Mouse (Mus musculus): ENCODE data around the gene Ralbp1. TPM values are rescaled to one million over a fixed set of nuclear protein-coding genes. Genes with fewer than 3 reads are reported as not detected.

The Ralbp1 gene
- polyA plus RNA-seq, 1 experiment from 2014 or later = 29.5 TPM

DNA sequence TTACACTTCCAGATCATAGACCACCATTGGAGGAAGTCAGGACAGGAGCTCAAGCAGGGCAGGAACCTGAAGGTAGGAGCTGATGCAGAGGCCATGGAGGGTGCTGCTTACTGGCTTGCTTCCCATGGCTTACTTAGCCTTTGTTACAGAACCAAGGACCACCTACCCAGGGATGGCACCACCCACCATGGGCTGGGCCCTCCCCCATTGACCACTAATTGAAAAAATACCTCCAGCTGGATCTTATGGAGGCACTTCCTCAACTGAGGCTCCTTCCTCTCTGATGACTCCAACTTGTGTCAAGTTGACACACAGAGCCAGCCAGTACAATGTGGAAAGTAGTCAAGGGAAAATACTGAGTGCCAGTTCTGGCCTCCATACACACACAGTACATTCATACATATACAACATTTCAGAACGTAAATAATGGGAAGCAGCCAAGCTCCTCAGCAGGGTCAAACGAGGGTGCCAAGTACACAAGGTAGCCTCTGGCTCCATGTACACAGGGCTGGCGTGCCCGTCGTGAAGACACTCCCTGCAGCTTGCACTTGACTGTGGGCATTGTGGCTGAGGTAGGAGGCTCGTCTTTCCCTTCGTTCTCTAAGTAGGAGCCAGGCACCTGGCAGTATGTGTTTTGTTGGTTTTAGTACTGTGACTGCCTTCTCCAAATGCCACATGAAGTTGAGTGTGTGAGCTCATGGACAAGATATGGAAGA, 45.9 kb downstream of the Ralbp1 start:
- Histone ChIP-seq H3K27me3 (ENCODE audit: insufficient read depth, low read length) (no peaks in the 10 kb centered on the region), H3K9me3 (ENCODE audit: low read length) (no peaks in the 10 kb centered on the region), H3K9ac (replicated peaks) (no peak overlapping the region), H3K4me2 (ENCODE audit: low read depth, low read length) (no peak overlapping the region), H3K4me1 (ENCODE audit: insufficient read depth) (no peaks in the 10 kb centered on the region), H3K4me3 (ENCODE audit: low read depth, low read length) (no peak overlapping the region), H3K27ac (ENCODE audit: low read depth) (no peak overlapping the region), H3K36me3 (replicated peaks; ENCODE audit: insufficient read depth, low read length) (peaks cover 70% of the 10 kb centered on the region)
- DNase-seq (no peak), ATAC-seq (no peak)
- WGBS (ENCODE audit: insufficient replicate concordance) = 76% methylated on average over 7 of the region's 7 CpGs
- no peak for TF ChIP-seq EP300 (IDR thresholded peaks at IDR 0.05; ENCODE audit: low read depth)
- no peak for TF ChIP-seq CTCF (IDR thresholded peaks at IDR 0.05; ENCODE audit: low read depth)

DNA sequence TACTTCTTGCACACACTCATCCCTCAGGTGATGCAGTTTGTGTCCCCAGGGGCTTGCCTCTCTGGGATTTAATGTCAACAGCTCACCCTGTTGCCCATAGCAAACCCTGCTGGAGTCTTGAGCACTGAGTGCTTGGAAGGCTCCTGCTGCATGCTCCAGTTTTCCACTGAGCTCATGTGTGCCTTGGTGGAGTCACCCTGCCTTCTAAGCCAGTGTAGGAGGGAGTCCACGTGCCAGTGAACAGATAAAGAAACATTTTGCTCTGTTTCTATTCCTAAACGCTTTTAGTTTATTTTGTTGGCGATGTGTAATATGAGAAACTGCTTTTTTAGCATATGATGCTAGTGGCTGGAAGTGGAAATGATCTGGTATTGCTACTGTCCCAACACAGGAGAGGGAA, 48.9 kb downstream of the Ralbp1 start:
- 83% methylated on average over 3 of the region's 3 CpGs for WGBS (ENCODE audit: insufficient replicate concordance)
- H3K9ac ChIP-seq (replicated peaks) = no peak overlapping the region
- H3K4me2 ChIP-seq (ENCODE audit: low read depth, low read length) = no peak overlapping the region
- no peak for TF ChIP-seq CTCF (IDR thresholded peaks at IDR 0.05; ENCODE audit: low read depth)
- TF ChIP-seq EP300 (IDR thresholded peaks at IDR 0.05; ENCODE audit: low read depth) = no peak
- H3K27me3 ChIP-seq (ENCODE audit: insufficient read depth, low read length) = no peaks in the 10 kb centered on the region
- ATAC-seq = no peak
- no peak overlapping the region for H3K27ac ChIP-seq (ENCODE audit: low read depth)
- no peaks in the 10 kb centered on the region for H3K4me1 ChIP-seq (ENCODE audit: insufficient read depth)
- no peak for DNase-seq
- H3K9me3 ChIP-seq (ENCODE audit: low read length) = no peaks in the 10 kb centered on the region
- H3K36me3 ChIP-seq (replicated peaks; ENCODE audit: insufficient read depth, low read length) = peaks cover 75% of the 10 kb centered on the region
- no peak overlapping the region for H3K4me3 ChIP-seq (ENCODE audit: low read depth, low read length)

DNA sequence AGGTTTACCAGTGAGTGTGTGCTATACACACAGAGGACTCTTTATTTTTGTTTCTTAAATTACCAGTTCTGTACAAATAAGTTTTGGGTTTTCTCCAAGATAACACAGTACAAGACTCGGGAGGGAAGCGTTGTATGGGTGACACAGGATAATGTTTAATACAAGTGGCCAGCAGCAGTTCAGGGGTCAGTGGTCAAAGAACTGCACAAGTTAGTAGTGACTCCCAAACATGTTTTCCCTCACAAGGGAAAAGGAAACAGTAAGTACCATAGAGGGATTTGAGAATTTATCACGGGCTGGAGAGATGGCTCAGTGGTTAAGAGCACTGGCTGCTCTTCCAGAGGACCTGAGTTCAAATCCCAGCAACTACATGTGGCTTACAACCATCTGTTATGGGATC, 51.7 kb downstream of the Ralbp1 start:
- WGBS (ENCODE audit: insufficient replicate concordance) = 80% methylated on average over 3 of the region's 3 CpGs

DNA sequence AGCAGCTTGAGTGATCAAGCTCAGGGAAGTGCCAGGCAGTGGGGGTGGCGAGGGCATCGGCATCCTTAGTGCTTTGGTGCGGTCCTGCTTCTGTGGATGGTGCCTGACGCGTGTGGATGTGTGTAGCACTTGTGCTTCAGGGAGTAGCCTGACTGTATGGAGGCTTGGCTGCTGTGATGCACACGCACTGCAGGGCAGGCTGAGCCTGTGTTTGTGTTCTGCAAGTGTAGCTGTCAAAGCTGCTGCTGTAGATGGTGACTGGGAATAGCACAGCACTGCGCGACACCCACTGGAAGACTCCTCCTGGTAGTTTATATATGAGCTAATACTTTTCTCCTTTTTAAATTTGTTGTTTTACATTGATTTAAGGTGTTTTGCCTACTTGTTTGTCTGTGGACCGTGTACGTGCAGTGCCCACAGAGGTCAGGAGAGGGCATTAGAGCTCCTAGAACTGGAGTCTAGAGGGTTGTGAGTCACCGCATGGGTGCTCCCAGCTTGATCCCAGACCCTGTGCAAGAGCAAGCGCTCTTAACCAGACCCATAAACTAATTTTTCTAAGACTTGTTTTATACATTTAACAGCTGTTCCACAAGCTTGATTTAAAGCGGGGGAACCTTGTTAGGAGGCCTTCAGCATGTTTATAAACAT, 55.3 kb downstream of the Ralbp1 start:
- H3K9me3 ChIP-seq (ENCODE audit: low read length) = no peaks in the 10 kb centered on the region
- no peak for ATAC-seq

More for the DNA sequence above, 51.7 kb downstream of the Ralbp1 start:
- no peak overlapping the region for H3K4me2 ChIP-seq (ENCODE audit: low read depth, low read length)
- DNase-seq (no peak), ATAC-seq (no peak)
- no peaks in the 10 kb centered on the region for H3K4me1 ChIP-seq (ENCODE audit: insufficient read depth)
- no peak overlapping the region for H3K27ac ChIP-seq (ENCODE audit: low read depth)
- peaks cover 78% of the 10 kb centered on the region for H3K36me3 ChIP-seq (replicated peaks; ENCODE audit: insufficient read depth, low read length)
- no peaks in the 10 kb centered on the region for H3K27me3 ChIP-seq (ENCODE audit: insufficient read depth, low read length)
- H3K9me3 ChIP-seq (ENCODE audit: low read length) = no peaks in the 10 kb centered on the region
- TF ChIP-seq CTCF (IDR thresholded peaks at IDR 0.05; ENCODE audit: low read depth) = no peak
- no peak for TF ChIP-seq EP300 (IDR thresholded peaks at IDR 0.05; ENCODE audit: low read depth)
- no peak overlapping the region for H3K4me3 ChIP-seq (ENCODE audit: low read depth, low read length)
- H3K9ac ChIP-seq (replicated peaks) = no peak overlapping the region

DNA sequence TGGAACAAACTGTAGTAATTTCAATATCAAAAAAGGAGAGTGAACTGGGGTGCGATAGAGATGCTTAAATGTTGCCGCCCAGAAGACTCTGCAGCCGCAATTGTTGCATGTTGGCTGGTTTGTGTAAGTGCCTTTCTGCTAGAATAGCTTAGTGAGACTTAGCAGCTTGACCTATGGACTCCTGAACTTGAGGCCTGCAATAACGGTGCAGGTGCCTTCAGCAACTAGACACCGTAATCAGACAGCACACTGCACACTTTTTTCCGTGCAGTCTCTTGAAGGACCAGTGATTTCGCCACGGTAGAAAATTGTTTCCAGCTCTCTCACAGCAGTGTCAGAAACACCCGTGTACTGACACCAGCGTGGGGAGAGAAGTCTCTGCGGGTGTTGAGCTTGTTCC, 56.6 kb downstream of the Ralbp1 start:
- no peak overlapping the region for H3K27ac ChIP-seq (ENCODE audit: low read depth)
- peaks cover 75% of the 10 kb centered on the region for H3K36me3 ChIP-seq (replicated peaks; ENCODE audit: insufficient read depth, low read length)
- TF ChIP-seq EP300 (IDR thresholded peaks at IDR 0.05; ENCODE audit: low read depth) = no peak
- no peak for TF ChIP-seq CTCF (IDR thresholded peaks at IDR 0.05; ENCODE audit: low read depth)
- no peak overlapping the region for H3K9ac ChIP-seq (replicated peaks)
- WGBS (ENCODE audit: insufficient replicate concordance) = 81% methylated on average over 11 of the region's 11 CpGs
- ATAC-seq (no peak), DNase-seq (no peak)
- no peaks in the 10 kb centered on the region for H3K4me1 ChIP-seq (ENCODE audit: insufficient read depth)
- no peak overlapping the region for H3K4me2 ChIP-seq (ENCODE audit: low read depth, low read length)
- H3K9me3 ChIP-seq (ENCODE audit: low read length) = no peaks in the 10 kb centered on the region
- H3K27me3 ChIP-seq (ENCODE audit: insufficient read depth, low read length) = no peaks in the 10 kb centered on the region
- H3K4me3 ChIP-seq (ENCODE audit: low read depth, low read length) = no peak overlapping the region

More for the DNA sequence above, 55.3 kb downstream of the Ralbp1 start:
- H3K27ac ChIP-seq (ENCODE audit: low read depth) = no peak overlapping the region
- TF ChIP-seq CTCF (IDR thresholded peaks at IDR 0.05; ENCODE audit: low read depth) (peak; percentile 28; the same call in 1 of the 2 replicates), EP300 (IDR thresholded peaks at IDR 0.05; ENCODE audit: low read depth) (no peak)
- no peak overlapping the region for H3K9ac ChIP-seq (replicated peaks)
- H3K36me3 ChIP-seq (replicated peaks; ENCODE audit: insufficient read depth, low read length) = peaks cover 70% of the 10 kb centered on the region
- H3K4me1 ChIP-seq (ENCODE audit: insufficient read depth) = no peaks in the 10 kb centered on the region
- no peak overlapping the region for H3K4me3 ChIP-seq (ENCODE audit: low read depth, low read length)
- DNase-seq = no peak
- H3K4me2 ChIP-seq (ENCODE audit: low read depth, low read length) = no peak overlapping the region
- H3K27me3 ChIP-seq (ENCODE audit: insufficient read depth, low read length) = no peaks in the 10 kb centered on the region
- 91% methylated on average over 13 of the region's 13 CpGs for WGBS (ENCODE audit: insufficient replicate concordance)

DNA sequence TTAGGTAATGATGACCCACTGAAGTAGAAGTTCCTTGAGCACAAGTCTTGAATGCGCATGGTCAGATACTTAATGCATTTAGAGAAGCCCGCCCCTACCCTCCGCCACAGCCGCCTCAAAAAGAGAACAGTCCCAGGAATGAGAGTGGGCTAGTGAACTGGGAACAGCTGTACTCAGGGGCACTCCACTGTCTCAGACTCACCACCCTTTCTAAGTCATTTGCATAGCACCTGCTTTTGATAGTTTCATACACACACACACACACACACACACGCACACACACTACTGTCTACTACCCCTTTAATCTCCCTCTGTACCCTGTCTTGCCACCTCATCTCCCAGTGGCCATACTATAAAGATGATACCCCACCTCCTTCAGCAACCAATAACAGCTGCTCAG, 57.7 kb downstream of the Ralbp1 start:
- H3K27ac ChIP-seq (ENCODE audit: low read depth) = no peak overlapping the region
- no peaks in the 10 kb centered on the region for H3K9me3 ChIP-seq (ENCODE audit: low read length)
- ATAC-seq (no peak), DNase-seq (no peak)
- H3K4me2 ChIP-seq (ENCODE audit: low read depth, low read length) = no peak overlapping the region
- H3K9ac ChIP-seq (replicated peaks) = no peak overlapping the region
- 89% methylated on average over 5 of the region's 5 CpGs for WGBS (ENCODE audit: insufficient replicate concordance)
- TF ChIP-seq CTCF (IDR thresholded peaks at IDR 0.05; ENCODE audit: low read depth) = no peak
- TF ChIP-seq EP300 (IDR thresholded peaks at IDR 0.05; ENCODE audit: low read depth) = no peak
- H3K4me1 ChIP-seq (ENCODE audit: insufficient read depth) = no peaks in the 10 kb centered on the region
- H3K27me3 ChIP-seq (ENCODE audit: insufficient read depth, low read length) = no peaks in the 10 kb centered on the region
- H3K36me3 ChIP-seq (replicated peaks; ENCODE audit: insufficient read depth, low read length) = peaks cover 70% of the 10 kb centered on the region
- H3K4me3 ChIP-seq (ENCODE audit: low read depth, low read length) = no peak overlapping the region
